In genomic region chr9:70590775-70591174, GRCm38 (mm10) we compare ENCODE assay signal across 28 mouse cellular contexts. TPM values are rescaled to one million over a fixed set of nuclear protein-coding genes. Genes with fewer than 3 reads are reported as not detected.
DNase-seq lines count a peak whose midpoint lies in the region; ATAC-seq and TF ChIP-seq lines count a peak whose summit lies in the region.
"Had no signal": no experiment of that assay in that cellular context is flagged by ENCODE, and none has a peak within 500 bp of the region (broad histone marks: within the 10 kb centered on the region; RNA-seq: fewer than 3 reads in every experiment).

No protein-coding gene starts in this region.

- ATAC-seq in G1E (ENCODE audit: extremely low read depth, insufficient number of reproducible peaks, low FRiP score, poor library complexity, severe bottlenecking), result peak; percentile 57; the same call in 1 of the 2 replicates
- peak; percentile 93 for ATAC-seq in granulocyte monocyte progenitor cell, adult 5-6 weeks (replicated peaks; ENCODE audit: poor library complexity, severe bottlenecking)
- peak; percentile 36; the same call in 1 of the 2 replicates for ATAC-seq in neutrophil, adult 5-6 weeks (ENCODE audit: extremely low read depth, insufficient number of reproducible peaks, low FRiP score, poor library complexity, severe bottlenecking)
- no peak for ATAC-seq in forebrain, postnatal 0 days
- ATAC-seq: activated CD4-positive, CD25-positive, alpha-beta regulatory T cell, adult 4 months; forebrain, embryonic 13.5 days; inflammation-experienced regulatory T-cells, adult 6 months; midbrain, embryonic 15.5 days had no signal

- H3K9me3 ChIP-seq in G1E (replicated peaks), result no peaks in the 10 kb centered on the region
- no peaks in the 10 kb centered on the region for H3K9me3 ChIP-seq in forebrain, postnatal 0 days (ENCODE audit: low read length)
- H3K9me3 ChIP-seq: forebrain, embryonic 13.5 days; heart, embryonic 12.5 days; hindbrain, embryonic 13.5 days; midbrain, embryonic 15.5 days; stomach, embryonic 15.5 days had no signal

- TF ChIP-seq CTCF in left cerebral cortex, adult 2 months (IDR thresholded peaks at IDR 0.05), result no peak
- TF ChIP-seq CTCF in G1E (IDR thresholded peaks at IDR 0.05; ENCODE audit: low read depth, low read length), result no peak
- TF ChIP-seq CTCF in gastrocnemius, adult 2 months (IDR thresholded peaks at IDR 0.05), result no peak
- no peak for TF ChIP-seq CTCF in forebrain, postnatal 0 days (IDR thresholded peaks at IDR 0.05; ENCODE audit: low read depth)

- no peak for DNase-seq in left cerebral cortex, adult 2 months (ENCODE audit: extremely low spot score in 1 of 2, low spot score in 2 of 2)
- DNase-seq in left cerebral cortex, adult 8-10 months (ENCODE audit: low spot score in 2 of 2), result no peak
- DNase-seq in G1E (ENCODE audit: low spot score), result peak; percentile 45
- no peak for DNase-seq in gastrocnemius, adult 2 months
- DNase-seq in cerebellum, adult 9-11 months, result no peak
- no peak for DNase-seq in forebrain, postnatal 0 days
- DNase-seq: adrenal gland, postnatal 10 days; cerebellum, adult 11 months; cerebellum, postnatal 25 days; heart, postnatal 14 days; kidney, adult 2 months; kidney, postnatal 10 days; left cerebral cortex, postnatal 4 days; lung, embryonic 14.5 days; retina, postnatal 1 day; thymus, adult 18-20 months had no signal

- WGBS in forebrain, postnatal 0 days, result 85% methylated on average over 4 of the region's 4 CpGs

- H3K4me2 ChIP-seq in forebrain, postnatal 0 days (ENCODE audit: low read depth), result no peak overlapping the region
- H3K4me2 ChIP-seq: forebrain, embryonic 13.5 days; heart, embryonic 12.5 days; hindbrain, embryonic 13.5 days; lung, embryonic 14.5 days; midbrain, embryonic 15.5 days; stomach, embryonic 15.5 days had no signal

- H3K27me3 ChIP-seq in G1E (ENCODE audit: insufficient read depth, low read length), result no peaks in the 10 kb centered on the region
- H3K27me3 ChIP-seq in forebrain, postnatal 0 days (ENCODE audit: insufficient read depth, low read length), result no peaks in the 10 kb centered on the region
- H3K27me3 ChIP-seq: forebrain, embryonic 13.5 days; heart, embryonic 12.5 days; hindbrain, embryonic 13.5 days; midbrain, embryonic 15.5 days; stomach, embryonic 15.5 days had no signal

- peaks cover 99% of the 10 kb centered on the region for H3K36me3 ChIP-seq in G1E (replicated peaks)
- peaks cover 82% of the 10 kb centered on the region for H3K36me3 ChIP-seq in forebrain, postnatal 0 days (ENCODE audit: insufficient read depth)

- no peak overlapping the region for H3K9ac ChIP-seq in forebrain, postnatal 0 days
- H3K9ac ChIP-seq: forebrain, embryonic 13.5 days; heart, embryonic 12.5 days; hindbrain, embryonic 13.5 days; lung, embryonic 14.5 days; midbrain, embryonic 15.5 days; stomach, embryonic 15.5 days had no signal

- peak overlapping the region; percentile 50; the same call in 1 of the 2 replicates for H3K27ac ChIP-seq in left cerebral cortex, adult 2 months
- no peak overlapping the region for H3K27ac ChIP-seq in gastrocnemius, adult 2 months
- H3K27ac ChIP-seq in forebrain, postnatal 0 days (ENCODE audit: low read depth, low read length), result no peak overlapping the region
- H3K27ac ChIP-seq: forebrain, embryonic 13.5 days; hindbrain, embryonic 13.5 days; macrophage; midbrain, embryonic 15.5 days; stomach, embryonic 15.5 days had no signal

- no peak overlapping the region for H3K4me3 ChIP-seq in left cerebral cortex, adult 2 months
- H3K4me3 ChIP-seq in G1E (ENCODE audit: low read depth, low read length), result no peak overlapping the region
- no peak overlapping the region for H3K4me3 ChIP-seq in gastrocnemius, adult 2 months
- H3K4me3 ChIP-seq in forebrain, postnatal 0 days (ENCODE audit: low read depth, low read length), result no peak overlapping the region
- H3K4me3 ChIP-seq: erythroblast, embryonic 14.5 days; forebrain, embryonic 13.5 days; heart, embryonic 12.5 days; hindbrain, embryonic 13.5 days; layer of hippocampus, adult 2 months; midbrain, embryonic 15.5 days; stomach, embryonic 15.5 days had no signal

- peaks cover 15% of the 10 kb centered on the region for H3K4me1 ChIP-seq in G1E (ENCODE audit: insufficient read depth, low read depth, low read length)
- no peaks in the 10 kb centered on the region for H3K4me1 ChIP-seq in forebrain, postnatal 0 days (ENCODE audit: insufficient read depth)
- H3K4me1 ChIP-seq: forebrain, embryonic 13.5 days; heart, embryonic 12.5 days; hindbrain, embryonic 13.5 days; midbrain, embryonic 15.5 days; stomach, embryonic 15.5 days had no signal

- intact Hi-C loops in left cerebral cortex, adult 2 months (cut with DNase I), result loop anchor here (10.0 kb wide), 1 partner anchor 1734 kb away; no protein-coding TSS in a partner anchor
- intact Hi-C loops in gastrocnemius, adult 2 months (cut with DNase I), result no loop called here

RNA-seq across cellular contexts. Expression of gene Sltm, which starts 48.2 kb away (rescaled TPM):
- 10 to 100 TPM; 54.9 to 57.9 TPM for total RNA-seq in left cerebral cortex, adult 2 months (2021)
- 10 to 100 TPM; 43.5 to 51.9 (median 49.4) TPM for total RNA-seq in left cerebral cortex, adult 8-10 months (2022)
- 125 and 144 TPM in 2 replicates for total RNA-seq in G1E (2014; fragmentation: Nextera tagmentation)
- 62.9 and 73.9 TPM in 2 replicates for total RNA-seq in G1E (2017)
- polyA plus RNA-seq in G1E (2012), result 9.7 and 12.2 TPM in 2 replicates
- 74.8 and 99.4 TPM in 2 replicates for total RNA-seq in granulocyte monocyte progenitor cell, adult 5-6 weeks (2014; fragmentation: Nextera tagmentation)
- 75.7 and 92.9 TPM in 2 replicates for total RNA-seq in granulocyte monocyte progenitor cell, adult 5-6 weeks (2017)
- total RNA-seq in neutrophil, adult 5-6 weeks (2017), result 155 and 161 TPM in 2 replicates
- 10 to 100 TPM; 16.9 to 20.9 TPM for total RNA-seq in gastrocnemius, adult 2 months (2021)
- 43.2 and 51.1 TPM in 2 replicates for total RNA-seq in forebrain, postnatal 0 days (2014; rRNA removed)
- polyA plus RNA-seq in forebrain, postnatal 0 days (2015; fragmentation: Nextera tagmentation; extraction: Ambion mirVana), result 38.1 and 43.9 TPM in 2 replicates
